Mouse (Mus musculus) adrenal gland, adult 8-10 months (tissue): Measurements from ENCODE around the gene Gpcpd1. TPM values are rescaled to one million over a fixed set of nuclear protein-coding genes. Genes with fewer than 3 reads are reported as not detected.

Experiments
- DNase-seq: peaks from one replicate; pipeline ENCODE4 v3.0.0; 2022
- total RNA-seq, 4 experiments: library from RNA; stranded (reverse); gene quantifications; 2 replicates each; pipeline ENCODE4 v1.2.4; 2022

Gene Gpcpd1
- total RNA-seq, 4 experiments from 2014 or later = 19.5 to 61.3 (median 25.4) TPM

DNA sequence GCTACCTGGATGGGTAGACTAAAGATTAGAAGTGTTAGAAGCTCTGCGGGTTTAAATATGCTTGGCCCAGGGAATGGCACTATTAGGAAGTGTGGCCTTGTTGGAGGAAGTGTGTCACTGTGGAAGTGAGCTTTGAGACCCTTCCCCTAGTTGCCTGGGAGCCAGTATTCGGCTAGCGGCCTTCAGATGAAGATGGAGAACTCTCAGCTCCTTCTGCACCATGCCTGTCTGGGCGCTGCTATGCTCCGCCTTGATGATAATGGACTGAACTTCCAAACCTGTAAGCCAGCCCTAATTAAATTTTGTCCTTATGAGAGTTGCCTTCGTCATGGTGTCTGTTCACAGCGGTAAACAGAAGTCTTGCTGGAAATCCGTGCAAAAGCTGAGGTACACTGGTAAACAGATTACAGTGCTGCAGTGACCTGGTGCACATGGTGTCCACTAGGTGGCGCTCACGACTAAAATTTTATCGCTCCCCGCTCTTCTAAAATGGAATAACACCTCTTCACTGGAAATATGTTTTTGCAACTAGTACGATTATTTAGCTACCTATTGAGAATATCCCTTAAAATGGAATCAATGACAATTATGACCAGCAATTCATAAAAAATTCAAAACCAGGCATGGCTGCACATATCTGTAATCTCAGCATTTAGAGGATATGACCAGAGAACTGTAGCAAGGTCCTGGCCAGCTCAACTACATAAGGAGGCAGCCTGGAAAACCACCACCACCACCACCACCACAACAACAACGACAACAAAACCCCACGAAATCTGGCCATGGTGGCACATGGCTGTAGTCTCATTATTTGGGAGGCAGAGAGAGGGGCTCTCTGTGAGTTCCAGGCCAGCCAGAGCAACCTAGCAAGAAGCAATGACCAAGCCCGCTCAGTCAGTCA lies 71.1 kb downstream of the Gpcpd1 start:
- DNase-seq = peak; percentile 26

DNA sequence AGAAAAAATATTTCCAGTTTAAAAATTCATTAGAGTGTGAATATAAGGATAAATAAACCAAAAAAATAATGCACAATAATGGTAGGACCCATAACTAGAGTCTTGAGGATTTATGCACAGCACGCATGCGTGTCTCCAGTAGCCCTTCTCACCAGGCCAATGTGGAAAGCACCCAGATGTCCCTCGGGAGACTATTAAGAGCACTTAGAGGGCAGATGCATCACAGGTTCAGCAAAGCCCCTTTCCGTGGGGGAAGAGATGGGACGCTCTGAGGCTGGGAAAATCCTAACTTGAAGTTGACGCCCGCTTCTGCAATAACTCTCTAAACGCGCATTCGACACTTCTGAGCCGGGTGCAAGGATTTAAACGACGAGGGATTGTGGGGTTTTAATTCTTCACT lies 71.9 kb downstream of the Gpcpd1 start:
- DNase-seq = no peak

DNA sequence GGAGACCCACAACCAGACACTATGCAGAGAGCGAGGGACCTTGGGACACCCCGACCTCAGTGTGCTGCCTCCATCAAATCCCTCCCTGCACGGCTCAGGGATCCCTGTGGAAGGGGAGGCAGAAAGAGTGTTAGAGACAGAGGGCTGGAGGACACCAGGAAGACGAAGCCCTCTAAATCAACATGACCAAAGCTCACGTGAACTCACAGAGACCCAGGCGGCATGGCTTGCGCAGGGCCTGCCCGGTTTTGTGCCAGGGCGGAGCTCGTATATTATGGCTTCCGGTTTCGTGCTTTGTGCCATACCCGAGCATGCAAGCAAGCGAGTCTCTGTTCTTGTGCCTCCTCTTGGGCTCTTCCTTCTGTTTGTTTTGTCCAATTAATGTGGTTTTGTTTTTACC lies 72.5 kb downstream of the Gpcpd1 start:
- DNase-seq = no peak

DNA sequence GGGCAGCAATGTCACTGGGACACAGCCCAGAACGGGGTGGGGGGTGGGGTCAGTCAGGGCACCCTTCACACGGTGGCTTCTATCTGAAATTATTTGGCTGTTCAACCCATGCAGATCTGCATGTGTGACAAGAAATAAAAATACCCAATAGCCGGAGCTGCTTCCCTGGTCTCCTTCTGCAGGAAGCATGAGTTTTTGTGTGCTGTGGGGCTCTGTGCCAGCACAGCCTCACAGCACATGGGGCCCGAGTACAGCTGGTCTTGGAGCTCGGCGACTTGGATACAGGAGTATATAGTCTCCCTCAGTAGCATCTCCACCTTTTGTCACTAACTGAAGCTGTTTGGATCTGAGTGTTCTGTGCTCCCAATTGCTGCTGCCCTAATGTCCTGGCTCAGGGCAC lies 73.2 kb downstream of the Gpcpd1 start:
- DNase-seq = no peak

DNA sequence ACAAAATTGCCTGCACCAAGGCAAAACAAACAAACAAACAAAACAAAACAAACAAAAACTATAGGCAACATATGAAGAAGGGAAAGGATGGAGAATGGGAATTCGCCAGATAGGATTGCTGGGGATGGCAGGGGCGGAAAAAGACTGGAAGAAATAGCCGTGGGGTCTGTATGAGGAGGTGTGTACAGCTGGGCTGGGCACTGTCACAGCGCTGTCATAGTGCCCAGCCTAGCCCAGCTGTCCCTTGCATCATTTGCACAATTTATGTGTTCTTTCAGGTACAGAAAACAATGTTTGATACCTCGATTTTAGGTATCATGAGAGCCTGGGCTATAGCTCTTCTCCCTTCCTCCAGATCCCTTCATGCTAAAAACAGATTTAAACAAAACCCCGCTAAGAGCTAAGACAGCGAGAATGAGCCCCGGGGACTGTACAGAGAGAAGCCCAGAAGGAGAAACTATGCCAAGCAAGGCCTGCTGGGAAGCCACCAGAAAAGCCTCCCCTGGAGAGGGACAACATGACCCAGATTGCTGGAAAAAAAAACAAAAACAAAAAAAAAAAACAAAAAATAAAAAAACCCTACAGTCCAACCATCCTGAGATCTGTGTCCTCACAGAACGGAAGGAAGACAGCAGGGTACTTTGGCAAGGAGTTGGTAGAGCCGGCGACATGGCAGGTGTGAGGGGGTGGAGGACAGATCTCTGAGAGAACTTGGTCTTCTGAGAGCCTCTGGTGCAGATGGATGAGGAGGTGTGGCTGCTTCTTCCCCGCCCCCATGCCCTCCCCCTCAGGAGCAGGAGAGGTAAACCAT lies 74.0 kb downstream of the Gpcpd1 start:
- DNase-seq = no peak

DNA sequence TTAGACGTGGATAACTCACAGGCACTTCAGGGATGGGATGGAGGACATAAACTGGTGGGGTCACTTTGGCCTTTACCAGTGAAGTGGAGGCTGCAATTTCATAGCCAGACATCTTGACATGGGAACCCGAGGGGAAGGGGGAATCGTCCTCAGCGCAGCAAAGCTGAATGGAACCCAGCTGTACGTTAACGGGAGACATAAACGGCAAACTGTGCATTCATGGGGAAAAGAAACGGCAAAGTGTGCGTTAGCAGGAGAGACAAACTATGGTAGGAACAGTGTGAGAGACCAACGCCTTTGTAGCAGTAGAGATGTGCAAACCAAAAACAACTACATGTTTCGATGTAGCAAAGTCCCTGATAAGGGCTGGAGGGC lies 74.6 kb downstream of the Gpcpd1 start:
- no peak for DNase-seq

DNA sequence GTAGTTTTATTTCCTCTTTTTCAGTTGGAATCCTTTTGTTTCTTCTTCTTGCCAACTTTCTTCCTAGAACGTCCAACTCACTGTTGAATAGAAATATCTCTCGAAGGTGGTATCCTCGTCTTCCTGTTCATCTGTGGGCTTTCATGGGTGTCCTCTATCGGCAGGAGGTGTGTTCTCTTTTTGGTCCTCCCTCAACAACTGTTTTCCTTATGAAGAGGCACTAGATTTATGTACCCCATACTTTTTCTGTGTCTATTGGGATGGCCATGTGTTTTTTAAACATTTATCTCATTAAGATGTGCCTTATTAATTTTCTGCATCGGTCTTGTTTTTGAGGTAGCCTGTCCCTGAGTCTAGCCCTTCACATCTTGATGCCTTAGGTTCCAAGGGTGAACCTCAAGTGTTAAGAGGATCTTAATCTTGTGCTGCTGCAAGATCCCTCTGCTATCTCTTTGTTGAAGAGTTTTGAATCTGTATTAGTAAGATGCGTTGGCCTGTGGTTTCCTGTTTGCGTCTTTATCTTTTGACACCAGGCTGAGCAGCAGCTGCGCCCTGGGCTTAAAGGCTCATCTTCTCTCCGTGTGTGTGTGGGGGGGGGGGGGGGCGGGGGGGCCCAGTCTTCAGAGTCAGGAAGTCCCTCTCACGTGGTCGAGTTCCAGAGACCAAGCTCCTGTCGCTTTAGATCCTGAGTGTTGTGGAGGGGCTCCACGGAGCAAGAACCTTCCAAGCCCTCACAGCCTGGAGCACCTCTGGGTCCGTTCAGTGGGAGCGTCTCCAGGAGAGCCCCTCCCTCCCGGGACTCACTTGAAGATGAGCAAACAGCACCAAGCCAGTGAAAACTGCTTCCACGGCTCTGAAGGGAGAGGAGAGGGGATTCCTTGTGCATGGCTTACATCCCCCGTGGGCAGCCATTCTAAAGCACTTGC lies 75.2 kb downstream of the Gpcpd1 start:
- no peak for DNase-seq

DNA sequence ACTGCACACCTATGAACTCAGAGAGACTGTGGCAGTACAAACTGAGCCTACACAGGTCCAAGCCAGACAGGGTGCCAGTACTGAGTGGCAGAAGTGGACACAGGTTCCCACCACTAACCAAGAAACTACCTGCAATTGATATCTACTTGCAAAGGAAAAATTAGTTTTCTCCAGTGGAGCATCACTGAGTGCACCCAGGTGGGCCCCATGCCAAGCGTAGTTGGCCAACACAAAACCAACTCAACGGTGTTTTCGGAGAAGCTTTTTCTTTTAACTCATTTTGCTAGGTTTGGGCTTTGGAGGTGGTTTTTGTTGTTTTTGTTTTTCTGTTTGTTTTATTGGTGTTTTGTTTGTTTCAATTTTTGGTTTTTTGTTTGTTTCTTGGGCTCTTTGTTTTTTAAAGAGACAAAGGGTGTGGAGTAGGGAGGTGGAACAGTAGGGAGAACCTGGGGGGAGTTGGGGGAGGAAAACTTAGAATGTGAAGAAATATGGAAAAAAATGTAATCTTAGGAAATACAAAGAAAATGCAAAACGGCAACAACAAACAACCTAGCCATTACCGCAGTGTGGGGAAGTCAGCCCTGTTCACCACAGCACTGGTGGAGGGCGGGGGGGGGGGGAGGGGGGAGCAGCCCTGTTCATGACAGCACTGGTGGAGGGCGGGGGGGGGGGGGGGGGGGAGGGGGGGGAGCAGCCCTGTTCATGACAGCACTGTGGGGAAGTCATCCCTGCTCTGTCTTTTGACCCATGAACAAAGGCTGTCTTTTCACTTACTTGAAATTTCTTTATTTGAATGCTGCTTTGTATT lies 76.3 kb downstream of the Gpcpd1 start:
- no peak for DNase-seq

DNA sequence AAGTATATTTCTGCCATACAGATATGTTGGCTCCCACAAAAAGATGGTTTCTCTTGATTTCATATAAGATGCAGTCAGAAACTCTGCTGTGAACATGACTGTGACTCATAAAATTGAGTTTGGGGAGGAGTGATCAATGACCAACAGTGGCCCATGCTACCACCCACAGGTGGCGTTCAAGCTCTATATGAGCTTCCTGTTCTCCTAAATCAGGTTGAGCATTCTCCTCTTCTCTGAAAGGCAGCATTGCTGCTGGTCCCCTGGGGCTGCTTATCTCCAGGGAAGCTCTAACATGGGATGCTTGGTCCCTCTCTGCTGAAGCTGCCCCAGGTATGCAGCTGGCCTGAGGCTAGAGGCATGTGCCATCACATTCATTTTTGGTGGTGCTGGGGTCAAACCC lies 77.8 kb downstream of the Gpcpd1 start:
- no peak for DNase-seq

DNA sequence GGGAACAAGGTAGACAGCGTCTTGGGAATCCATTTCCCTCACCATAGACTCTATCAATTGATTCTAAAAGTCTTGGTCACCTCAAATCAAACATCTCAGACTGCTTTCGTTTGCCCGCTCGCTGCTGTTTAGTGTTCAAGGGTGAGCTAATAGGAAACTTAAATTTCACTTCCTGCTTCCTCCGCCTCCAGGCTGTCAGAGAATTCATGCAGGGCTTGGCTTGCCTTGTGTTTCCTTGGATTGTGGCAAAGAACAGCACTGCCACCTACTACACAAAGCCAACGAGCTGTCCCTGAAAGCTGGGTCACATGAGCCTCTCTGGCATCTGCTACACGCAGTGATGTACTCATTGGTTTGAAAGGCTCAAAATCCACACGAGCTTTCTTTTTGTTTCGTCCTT lies 78.3 kb downstream of the Gpcpd1 start:
- no peak for DNase-seq

DNA sequence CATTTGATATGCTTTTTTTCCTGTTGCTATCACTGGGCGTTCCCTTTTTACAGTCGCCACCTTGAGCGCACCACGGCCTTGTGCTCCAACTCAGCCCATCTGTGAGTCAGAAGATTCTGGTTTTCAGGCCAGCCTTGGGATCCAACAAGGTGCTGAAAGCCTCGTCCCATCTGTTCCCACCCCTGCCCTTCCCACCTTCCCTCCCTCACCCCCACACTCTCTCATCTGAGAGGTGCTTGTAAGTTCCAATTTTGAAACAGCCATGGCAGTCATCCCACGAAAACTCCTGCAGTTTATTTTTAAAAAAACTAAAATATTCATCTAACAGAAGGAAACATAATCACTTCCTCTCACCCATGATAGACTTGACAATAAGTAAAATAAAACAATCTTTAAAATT lies 80.0 kb downstream of the Gpcpd1 start:
- DNase-seq = no peak

DNA sequence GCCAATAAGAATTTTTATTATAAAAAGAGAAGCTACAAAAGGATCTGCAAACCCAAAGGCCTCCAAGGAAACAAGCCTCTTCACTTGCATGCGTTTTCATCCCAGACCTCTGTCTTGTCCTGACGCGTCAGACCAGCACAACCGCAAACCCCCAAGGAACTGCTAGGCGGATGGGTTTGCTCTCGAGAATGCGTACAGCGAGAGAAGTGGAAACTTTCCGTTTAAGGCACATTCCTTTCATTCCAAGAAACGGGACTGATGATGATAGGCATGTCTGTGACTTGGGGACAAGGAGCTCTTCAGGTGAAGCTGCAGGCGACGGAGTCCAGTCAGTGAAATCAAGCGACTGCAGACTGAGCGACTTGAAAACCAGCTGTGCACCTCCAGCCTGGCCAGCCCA lies 80.4 kb downstream of the Gpcpd1 start:
- no peak for DNase-seq

DNA sequence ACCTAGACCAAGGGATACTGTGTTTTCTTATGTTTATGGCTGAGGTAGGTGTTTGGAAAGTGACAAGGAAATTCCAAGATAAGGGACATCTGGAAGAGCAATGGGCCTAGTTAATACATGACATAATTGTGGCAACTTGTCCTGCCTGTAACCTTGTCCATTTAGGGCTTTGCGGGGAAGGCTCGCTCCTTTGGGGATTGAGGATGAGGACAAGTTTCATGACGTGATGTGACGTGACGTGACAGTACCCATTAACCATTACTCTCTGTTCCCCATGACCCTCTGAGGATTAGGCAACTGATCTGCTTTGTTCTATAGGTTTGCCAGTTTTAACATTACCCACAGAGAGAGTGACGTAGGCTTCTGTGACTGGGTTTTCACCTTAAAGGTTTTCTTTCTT lies 81.7 kb downstream of the Gpcpd1 start:
- DNase-seq = no peak

DNA sequence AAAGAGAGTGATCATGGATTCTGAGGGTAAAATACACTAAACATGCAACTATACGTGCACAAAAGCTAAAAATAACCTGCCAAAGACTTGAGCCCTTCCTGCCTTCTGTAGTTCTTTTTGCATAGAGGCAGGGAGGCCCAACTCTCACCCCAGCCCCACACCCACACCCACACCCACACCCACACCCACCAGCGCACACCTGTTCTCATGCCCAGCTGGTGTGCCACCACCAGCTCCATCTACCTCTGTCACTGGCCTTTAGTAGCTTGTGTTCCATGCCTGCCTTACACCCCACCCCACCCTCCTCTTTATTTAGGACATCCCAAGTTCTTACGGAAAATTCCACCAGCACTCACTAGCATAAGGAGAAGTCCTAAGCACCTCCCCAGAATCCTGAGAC lies 89.2 kb downstream of the Gpcpd1 start:
- no peak for DNase-seq

DNA sequence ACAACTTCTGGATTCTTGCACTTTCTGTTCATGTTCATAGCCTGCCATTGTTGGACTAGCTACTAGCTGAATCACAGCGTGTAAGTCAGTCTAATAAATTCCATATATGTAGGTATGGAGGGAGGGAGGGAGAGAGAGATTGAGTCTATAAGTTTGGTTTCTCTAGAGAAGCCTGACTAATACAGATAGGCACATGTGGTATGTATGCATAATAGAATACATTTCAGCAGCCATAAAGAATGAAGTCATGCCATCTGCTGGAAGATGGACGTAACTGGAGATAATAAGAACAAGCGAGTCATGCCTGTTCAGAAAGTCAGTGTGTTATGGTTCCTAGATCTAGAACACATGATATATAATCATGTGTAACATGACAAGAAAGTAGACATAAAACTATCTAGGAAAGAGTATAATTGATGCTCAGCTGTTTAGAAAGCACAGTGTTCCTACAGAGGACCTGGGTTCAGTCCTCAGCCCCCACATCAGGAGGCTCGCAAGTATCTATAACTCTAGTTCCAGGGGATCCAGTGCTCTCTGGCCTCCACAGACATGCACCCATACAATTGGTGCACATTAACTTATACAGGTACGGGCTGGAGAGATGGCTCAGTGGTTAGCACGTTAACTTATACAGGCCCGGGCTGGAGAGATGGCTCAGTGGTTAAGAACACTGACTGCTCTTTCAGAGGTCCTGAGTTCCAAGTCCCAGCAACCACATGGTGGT lies 90.0 kb downstream of the Gpcpd1 start:
- no peak for DNase-seq

DNA sequence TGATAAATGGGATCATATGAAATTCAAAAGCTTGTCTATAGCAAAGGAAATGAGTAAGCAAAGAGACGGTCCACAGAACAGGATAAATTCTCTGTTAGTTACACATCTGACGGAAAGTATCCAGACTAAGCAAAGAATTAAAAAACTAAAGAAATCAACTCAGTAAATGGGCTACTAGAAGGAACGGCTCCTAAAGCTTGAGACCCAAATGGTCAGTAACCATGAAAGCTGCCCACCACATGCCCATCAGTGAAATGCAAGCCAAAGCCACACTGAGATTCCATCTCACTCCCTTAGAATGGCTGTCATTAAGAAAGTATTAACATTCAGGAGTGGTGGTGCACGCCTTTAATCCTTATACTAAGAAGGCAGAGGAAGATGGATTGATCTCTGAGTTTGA lies 94.3 kb downstream of the Gpcpd1 start:
- DNase-seq = no peak

DNA sequence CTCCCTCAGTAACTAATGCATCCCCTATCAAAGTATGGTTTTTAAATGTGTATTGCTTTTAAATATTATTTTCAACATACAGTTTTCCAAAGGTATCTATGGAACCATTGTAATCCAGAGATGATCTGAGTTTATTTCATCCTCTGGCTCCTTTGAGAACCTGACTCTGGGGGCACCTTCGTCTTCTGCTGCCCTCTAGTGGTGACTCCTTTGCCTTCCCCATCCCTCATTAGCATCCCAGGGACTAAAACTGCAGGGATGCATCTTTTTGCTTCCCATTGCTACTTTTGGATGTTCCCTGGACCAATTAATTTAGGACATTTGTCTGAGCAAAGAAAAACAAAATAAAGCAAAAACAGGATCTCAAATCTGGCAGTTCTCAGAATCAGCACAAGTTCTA lies 102.1 kb downstream of the Gpcpd1 start:
- peak; percentile 18 for DNase-seq

DNA sequence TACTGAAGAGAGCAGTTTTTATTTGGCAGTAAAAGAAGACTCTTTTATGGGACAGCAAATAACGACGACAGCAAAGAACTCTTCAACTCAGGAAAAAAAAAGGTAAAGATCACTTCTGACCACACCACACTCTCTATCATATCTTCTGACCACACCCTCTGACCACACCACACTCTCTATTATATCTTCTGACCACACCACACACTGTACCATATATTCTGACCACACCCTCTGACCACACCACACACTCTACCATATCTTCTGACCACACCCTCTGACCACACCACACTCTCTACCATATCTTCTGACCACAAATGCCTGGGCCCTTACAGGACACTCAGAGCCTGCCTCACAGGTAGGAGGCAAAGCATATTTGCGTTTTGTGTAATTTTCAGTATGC lies 106.0 kb downstream of the Gpcpd1 start:
- no peak for DNase-seq
